Mouse (Mus musculus): ENCODE measurements around the gene Mrpl30.

Mrpl30 gene

GRCm38 (mm10) chr1:37890025-37890652, at the start of gene Mrpl30, which contains the start of gene Mitd1:
Gene Mrpl30, plus strand, starts transcription at chr1:37890477.
Gene Mitd1, minus strand, starts transcription at chr1:37890411.
- DNase-seq (ENCODE audit: low spot score in 2 of 2), result peak; percentile 85 to 90

GRCm38 (mm10) chr1:37846878-37847277, 43.4 kb upstream of the Mrpl30 start:
- DNase-seq (ENCODE audit: low spot score in 2 of 2), result no peak

- DNase-seq (ENCODE audit: low spot score in 2 of 2), result no peak
Observed at GRCm38 (mm10) chr1:37850696-37851095, 39.6 kb upstream of the Mrpl30 start.

- peak; percentile 98 to 99 for DNase-seq (ENCODE audit: low spot score in 2 of 2)
Observed at GRCm38 (mm10) chr1:37864511-37865400, 25.5 kb upstream of the Mrpl30 start.

GRCm38 (mm10) chr1:37865401-37866215, 24.7 kb upstream of the Mrpl30 start:
- no peak for DNase-seq (ENCODE audit: low spot score in 2 of 2)

GRCm38 (mm10) chr1:37866286-37866685, 24.0 kb upstream of the Mrpl30 start, which contains the start of gene Tsga10:
Gene Tsga10, minus strand, starts transcription at chr1:37866429.
- DNase-seq (ENCODE audit: low spot score in 2 of 2), result no peak

GRCm38 (mm10) chr1:37867056-37867455, 23.2 kb upstream of the Mrpl30 start:
- DNase-seq (ENCODE audit: low spot score in 2 of 2), result peak in 1 of 2 experiments; percentile 32

- DNase-seq (ENCODE audit: low spot score in 2 of 2), result no peak
Observed at GRCm38 (mm10) chr1:37867684-37868322, 22.5 kb upstream of the Mrpl30 start.

GRCm38 (mm10) chr1:37868640-37869039, 21.6 kb upstream of the Mrpl30 start:
- DNase-seq (ENCODE audit: low spot score in 2 of 2), result no peak

GRCm38 (mm10) chr1:37869362-37869761, 20.9 kb upstream of the Mrpl30 start:
- DNase-seq (ENCODE audit: low spot score in 2 of 2), result no peak

- DNase-seq (ENCODE audit: low spot score in 2 of 2), result peak; percentile 16 to 28
Observed at GRCm38 (mm10) chr1:37871704-37872103, 18.6 kb upstream of the Mrpl30 start, which contains the start of gene Lipt1. Gene Lipt1, plus strand, starts transcription at chr1:37871738.

GRCm38 (mm10) chr1:37872131-37873067, 17.9 kb upstream of the Mrpl30 start:
- DNase-seq (ENCODE audit: low spot score in 2 of 2), result peak; percentile 60 to 80

GRCm38 (mm10) chr1:37873157-37873556, 17.1 kb upstream of the Mrpl30 start:
- DNase-seq (ENCODE audit: low spot score in 2 of 2), result no peak

- DNase-seq (ENCODE audit: low spot score in 2 of 2), result peak in 1 of 2 experiments; percentile 31
Observed at GRCm38 (mm10) chr1:37877736-37878460, 12.4 kb upstream of the Mrpl30 start.

GRCm38 (mm10) chr1:37883411-37883810, 6.9 kb upstream of the Mrpl30 start:
- no peak for DNase-seq (ENCODE audit: low spot score in 2 of 2)

- DNase-seq (ENCODE audit: low spot score in 2 of 2), result no peak
Observed at GRCm38 (mm10) chr1:37884451-37884850, 5.8 kb upstream of the Mrpl30 start.

- DNase-seq (ENCODE audit: low spot score in 2 of 2), result no peak
Observed at GRCm38 (mm10) chr1:37889206-37889605, 1.1 kb upstream of the Mrpl30 start.

GRCm38 (mm10) chr1:37891400-37891799, 1.1 kb downstream of the Mrpl30 start:
- DNase-seq (ENCODE audit: low spot score in 2 of 2), result no peak

GRCm38 (mm10) chr1:37894606-37895005, 4.3 kb downstream of the Mrpl30 start:
- DNase-seq (ENCODE audit: low spot score in 2 of 2), result no peak
